Mouse (Mus musculus): ENCODE results near the gene Irgc1. TPM values are rescaled to one million over a fixed set of nuclear protein-coding genes. Genes with fewer than 3 reads are reported as not detected.

The Irgc1 gene
- polyA plus RNA-seq, 1 experiment from 2014 or later = not detected

- no peak overlapping the region for H3K4me3 ChIP-seq (replicated peaks)
- H3K9me3 ChIP-seq = no peaks in the 10 kb centered on the region
- H3K27me3 ChIP-seq = no peaks in the 10 kb centered on the region; the same call in 1 of the 2 replicates
- H3K4me2 ChIP-seq = no peak overlapping the region
- no peaks in the 10 kb centered on the region; the same call in 1 of the 2 replicates for H3K4me1 ChIP-seq (replicated peaks)
- no peaks in the 10 kb centered on the region for H3K36me3 ChIP-seq
- H3K9ac ChIP-seq (replicated peaks) = no peak overlapping the region
- WGBS = 80% methylated on average over 2 of the region's 2 CpGs
- ATAC-seq (ENCODE audit: insufficient number of reproducible peaks, insufficient read depth, low FRiP score, low TSS enrichment, low read depth) = no peak
- H3K27ac ChIP-seq = no peak overlapping the region
Observed at GRCm38 (mm10) chr7:24454199-24454598, 2.1 kb upstream of the Irgc1 start.

- WGBS = 55% methylated on average over 9 of the region's 9 CpGs
Observed at GRCm38 (mm10) chr7:24450585-24451017, 1.5 kb downstream of the Irgc1 start.

GRCm38 (mm10) chr7:24448782-24449517 lies 3.1 kb downstream of the Irgc1 start:
- H3K4me2 ChIP-seq = no peak overlapping the region
- no peak for ATAC-seq (ENCODE audit: insufficient number of reproducible peaks, insufficient read depth, low FRiP score, low TSS enrichment, low read depth)
- WGBS = 60% methylated on average over 14 of the region's 14 CpGs
- H3K4me1 ChIP-seq (replicated peaks) = no peaks in the 10 kb centered on the region; the same call in 1 of the 2 replicates
- no peaks in the 10 kb centered on the region; the same call in 1 of the 2 replicates for H3K27me3 ChIP-seq
- no peak overlapping the region for H3K4me3 ChIP-seq (replicated peaks)
- H3K9me3 ChIP-seq = peaks cover 8% of the 10 kb centered on the region; the same call in 1 of the 2 replicates
- no peak overlapping the region for H3K9ac ChIP-seq (replicated peaks)
- no peaks in the 10 kb centered on the region for H3K36me3 ChIP-seq
- H3K27ac ChIP-seq = no peak overlapping the region

More at GRCm38 (mm10) chr7:24450585-24451017, 1.5 kb downstream of the Irgc1 start:
- H3K4me1 ChIP-seq (replicated peaks) = no peaks in the 10 kb centered on the region; the same call in 1 of the 2 replicates
- no peak overlapping the region for H3K9ac ChIP-seq (replicated peaks)
- no peak overlapping the region for H3K4me2 ChIP-seq
- no peak for ATAC-seq (ENCODE audit: insufficient number of reproducible peaks, insufficient read depth, low FRiP score, low TSS enrichment, low read depth)
- H3K36me3 ChIP-seq = no peaks in the 10 kb centered on the region
- peaks cover 8% of the 10 kb centered on the region; the same call in 1 of the 2 replicates for H3K9me3 ChIP-seq
- H3K27ac ChIP-seq = no peak overlapping the region
- H3K27me3 ChIP-seq = no peaks in the 10 kb centered on the region; the same call in 1 of the 2 replicates
- H3K4me3 ChIP-seq (replicated peaks) = no peak overlapping the region

- no peaks in the 10 kb centered on the region; the same call in 1 of the 2 replicates for H3K27me3 ChIP-seq
- no peak overlapping the region for H3K4me3 ChIP-seq (replicated peaks)
- WGBS = 76% methylated on average over 7 of the region's 7 CpGs
- H3K9ac ChIP-seq (replicated peaks) = no peak overlapping the region
- H3K27ac ChIP-seq = no peak overlapping the region
- H3K36me3 ChIP-seq = no peaks in the 10 kb centered on the region
- H3K9me3 ChIP-seq = peaks cover 8% of the 10 kb centered on the region; the same call in 1 of the 2 replicates
- ATAC-seq (ENCODE audit: insufficient number of reproducible peaks, insufficient read depth, low FRiP score, low TSS enrichment, low read depth) = no peak
- no peak overlapping the region for H3K4me2 ChIP-seq
- H3K4me1 ChIP-seq (replicated peaks) = no peaks in the 10 kb centered on the region
Observed at GRCm38 (mm10) chr7:24446697-24447340, 5.3 kb downstream of the Irgc1 start.

GRCm38 (mm10) chr7:24445266-24445926 lies 6.7 kb downstream of the Irgc1 start:
- no peak overlapping the region for H3K4me2 ChIP-seq
- H3K27ac ChIP-seq = no peak overlapping the region
- 91% methylated on average over 9 of the region's 9 CpGs for WGBS
- no peak for ATAC-seq (ENCODE audit: insufficient number of reproducible peaks, insufficient read depth, low FRiP score, low TSS enrichment, low read depth)
- H3K4me3 ChIP-seq (replicated peaks) = no peak overlapping the region
- H3K4me1 ChIP-seq (replicated peaks) = no peaks in the 10 kb centered on the region
- 0 out of 2 replicates have a peak, but pooled peaks cover under 1% of the 10 kb centered on the region for H3K27me3 ChIP-seq
- H3K9me3 ChIP-seq = peaks cover 8% of the 10 kb centered on the region; the same call in 1 of the 2 replicates
- H3K36me3 ChIP-seq = no peaks in the 10 kb centered on the region
- no peak overlapping the region for H3K9ac ChIP-seq (replicated peaks)

- Histone ChIP-seq H3K4me3 (replicated peaks) (no peak overlapping the region), H3K36me3 (no peaks in the 10 kb centered on the region), H3K9me3 (peaks cover 8% of the 10 kb centered on the region; the same call in 1 of the 2 replicates), H3K4me1 (replicated peaks) (no peaks in the 10 kb centered on the region), H3K4me2 (no peak overlapping the region), H3K9ac (replicated peaks) (no peak overlapping the region), H3K27me3 (peaks cover 3% of the 10 kb centered on the region; the same call in 1 of the 2 replicates), H3K27ac (no peak overlapping the region)
- 77% methylated on average over 8 of the region's 8 CpGs for WGBS
- ATAC-seq (ENCODE audit: insufficient number of reproducible peaks, insufficient read depth, low FRiP score, low TSS enrichment, low read depth) = no peak
Observed at GRCm38 (mm10) chr7:24442313-24442712, 9.8 kb downstream of the Irgc1 start.

GRCm38 (mm10) chr7:24441785-24442184 lies 10.3 kb downstream of the Irgc1 start:
- Histone ChIP-seq H3K27ac (no peak overlapping the region), H3K36me3 (no peaks in the 10 kb centered on the region), H3K27me3 (peaks cover 3% of the 10 kb centered on the region; the same call in 1 of the 2 replicates), H3K9me3 (peaks cover 8% of the 10 kb centered on the region; the same call in 1 of the 2 replicates), H3K4me1 (replicated peaks) (no peaks in the 10 kb centered on the region), H3K4me3 (replicated peaks) (no peak overlapping the region), H3K9ac (replicated peaks) (no peak overlapping the region), H3K4me2 (no peak overlapping the region)
- no peak for ATAC-seq (ENCODE audit: insufficient number of reproducible peaks, insufficient read depth, low FRiP score, low TSS enrichment, low read depth)
- 20% methylated on average over 1 of the region's 1 CpGs for WGBS

GRCm38 (mm10) chr7:24439891-24440290 lies 12.2 kb downstream of the Irgc1 start:
- no peaks in the 10 kb centered on the region for H3K4me1 ChIP-seq (replicated peaks)
- WGBS = 80% methylated on average over 7 of the region's 7 CpGs
- no peaks in the 10 kb centered on the region for H3K9me3 ChIP-seq
- H3K27me3 ChIP-seq = peaks cover 3% of the 10 kb centered on the region; the same call in 1 of the 2 replicates
- no peak overlapping the region for H3K27ac ChIP-seq
- no peak overlapping the region for H3K4me3 ChIP-seq (replicated peaks)
- no peak for ATAC-seq (ENCODE audit: insufficient number of reproducible peaks, insufficient read depth, low FRiP score, low TSS enrichment, low read depth)
- H3K9ac ChIP-seq (replicated peaks) = no peak overlapping the region
- H3K4me2 ChIP-seq = no peak overlapping the region
- no peaks in the 10 kb centered on the region for H3K36me3 ChIP-seq

GRCm38 (mm10) chr7:24439191-24439590 lies 12.9 kb downstream of the Irgc1 start:
- Histone ChIP-seq H3K36me3 (no peaks in the 10 kb centered on the region), H3K27me3 (peaks cover 7% of the 10 kb centered on the region; the same call in 1 of the 2 replicates), H3K27ac (no peak overlapping the region), H3K4me3 (replicated peaks) (no peak overlapping the region), H3K9me3 (no peaks in the 10 kb centered on the region), H3K4me1 (replicated peaks) (no peaks in the 10 kb centered on the region), H3K4me2 (no peak overlapping the region), H3K9ac (replicated peaks) (no peak overlapping the region)
- 81% methylated on average over 6 of the region's 6 CpGs for WGBS
- ATAC-seq (ENCODE audit: insufficient number of reproducible peaks, insufficient read depth, low FRiP score, low TSS enrichment, low read depth) = no peak

GRCm38 (mm10) chr7:24437981-24438380 lies 14.1 kb downstream of the Irgc1 start:
- WGBS = 71% methylated on average over 10 of the region's 10 CpGs
- H3K27me3 ChIP-seq = peaks cover 19% of the 10 kb centered on the region
- H3K27ac ChIP-seq = no peak overlapping the region
- no peak overlapping the region for H3K4me2 ChIP-seq
- H3K4me1 ChIP-seq (replicated peaks) = no peaks in the 10 kb centered on the region
- ATAC-seq (ENCODE audit: insufficient number of reproducible peaks, insufficient read depth, low FRiP score, low TSS enrichment, low read depth) = no peak
- H3K36me3 ChIP-seq = no peaks in the 10 kb centered on the region
- no peak overlapping the region for H3K9ac ChIP-seq (replicated peaks)
- no peak overlapping the region for H3K4me3 ChIP-seq (replicated peaks)
- H3K9me3 ChIP-seq = peaks cover 3% of the 10 kb centered on the region; the same call in 1 of the 2 replicates

- peaks cover 37% of the 10 kb centered on the region for H3K27me3 ChIP-seq
- H3K4me3 ChIP-seq (replicated peaks) = no peak overlapping the region
- no peaks in the 10 kb centered on the region for H3K4me1 ChIP-seq (replicated peaks)
- WGBS = 62% methylated on average over 5 of the region's 5 CpGs
- no peaks in the 10 kb centered on the region for H3K36me3 ChIP-seq
- H3K27ac ChIP-seq = no peak overlapping the region
- H3K9ac ChIP-seq (replicated peaks) = no peak overlapping the region
- no peak for ATAC-seq (ENCODE audit: insufficient number of reproducible peaks, insufficient read depth, low FRiP score, low TSS enrichment, low read depth)
- H3K4me2 ChIP-seq = no peak overlapping the region
- H3K9me3 ChIP-seq = peaks cover 5% of the 10 kb centered on the region; the same call in 1 of the 2 replicates
Observed at GRCm38 (mm10) chr7:24435305-24435704, 16.8 kb downstream of the Irgc1 start.

Measured in limb, embryonic 12.5 days (tissue).